Comparison of ENCODE assay signal across 16 mouse cellular contexts in genomic region chr2:113817681-113818606, GRCm38 (mm10). TPM values are rescaled to one million over a fixed set of nuclear protein-coding genes. Genes with fewer than 3 reads are reported as not detected.
A peak's percentile ranks its signal among the peaks of the same experiment; 100 is the strongest.
DNase-seq lines count a peak whose midpoint lies in the region; ATAC-seq lines count a peak whose summit lies in the region.
"Had no signal": no experiment of that assay in that cellular context is flagged by ENCODE, and none has a peak within 500 bp of the region (broad histone marks: within the 10 kb centered on the region; RNA-seq: fewer than 3 reads in every experiment).

No protein-coding gene starts in this region.

- no peak overlapping the region for H3K27ac ChIP-seq in intestine, embryonic 14.5 days (ENCODE audit: low read depth)
- H3K27ac ChIP-seq in intestine, embryonic 15.5 days: no peak overlapping the region
- peak overlapping the region; percentile 48; the same call in 1 of the 2 replicates for H3K27ac ChIP-seq in forebrain, embryonic 10.5 days
- H3K27ac ChIP-seq in hindbrain, embryonic 15.5 days (replicated peaks): 0 out of 2 replicates have a peak overlapping the region, but pooled peaks have one; percentile 37
- H3K27ac ChIP-seq: neural tube, embryonic 12.5 days had no signal

- no peak overlapping the region for H3K4me2 ChIP-seq in intestine, embryonic 14.5 days (ENCODE audit: low read length)
- no peak overlapping the region for H3K4me2 ChIP-seq in intestine, embryonic 15.5 days (replicated peaks)
- no peak overlapping the region for H3K4me2 ChIP-seq in hindbrain, embryonic 15.5 days
- H3K4me2 ChIP-seq: heart, embryonic 12.5 days; neural tube, embryonic 12.5 days had no signal

- no peak overlapping the region for H3K9ac ChIP-seq in intestine, embryonic 14.5 days (ENCODE audit: low read length)
- H3K9ac ChIP-seq in intestine, embryonic 15.5 days: no peak overlapping the region
- H3K9ac ChIP-seq in hindbrain, embryonic 15.5 days: no peak overlapping the region
- H3K9ac ChIP-seq: heart, embryonic 12.5 days; neural tube, embryonic 12.5 days had no signal

- DNase-seq in intestine, embryonic 14.5 days (ENCODE audit: low spot score): peak; percentile 48
- DNase-seq in MN1 (ENCODE audit: low spot score): peak; percentile 54
- DNase-seq in forebrain, embryonic 10.5 days (ENCODE audit: extremely low spot score, low spot score): no peak
- no peak for DNase-seq in thymus, postnatal 0 days (ENCODE audit: low spot score)
- no peak for DNase-seq in lung, postnatal 25 days (ENCODE audit: low spot score)
- DNase-seq in right cerebral cortex, postnatal 36 days (ENCODE audit: low spot score in 2 of 2): no peak
- DNase-seq: cerebellum, postnatal 36 days; gastrocnemius, postnatal 10 days; kidney, adult 2 months; layer of hippocampus, adult 9-11 months; left cerebral cortex, postnatal 4 days had no signal

- H3K36me3 ChIP-seq in intestine, embryonic 14.5 days (ENCODE audit: control insufficient read depth, insufficient read depth, low read length): no peaks in the 10 kb centered on the region
- H3K36me3 ChIP-seq in intestine, embryonic 15.5 days: no peaks in the 10 kb centered on the region
- H3K36me3 ChIP-seq in forebrain, embryonic 10.5 days (replicated peaks): peaks cover 49% of the 10 kb centered on the region
- peaks cover 23% of the 10 kb centered on the region for H3K36me3 ChIP-seq in hindbrain, embryonic 15.5 days
- H3K36me3 ChIP-seq: heart, embryonic 12.5 days had no signal

- H3K9me3 ChIP-seq in intestine, embryonic 14.5 days (ENCODE audit: control insufficient read depth, low read length): no peaks in the 10 kb centered on the region
- no peaks in the 10 kb centered on the region for H3K9me3 ChIP-seq in intestine, embryonic 15.5 days
- no peaks in the 10 kb centered on the region; the same call in 1 of the 2 replicates for H3K9me3 ChIP-seq in forebrain, embryonic 10.5 days
- no peaks in the 10 kb centered on the region for H3K9me3 ChIP-seq in hindbrain, embryonic 15.5 days
- H3K9me3 ChIP-seq: heart, embryonic 12.5 days; neural tube, embryonic 12.5 days had no signal

- no peak for ATAC-seq in intestine, embryonic 14.5 days (replicated peaks; ENCODE audit: low FRiP score, low TSS enrichment, low read depth)
- no peak for ATAC-seq in intestine, embryonic 15.5 days
- ATAC-seq in hindbrain, embryonic 15.5 days (ENCODE audit: low FRiP score, low read depth): peak; percentile 68

- no peak overlapping the region for H3K4me3 ChIP-seq in intestine, embryonic 14.5 days (ENCODE audit: low read depth, low read length)
- no peak overlapping the region for H3K4me3 ChIP-seq in intestine, embryonic 15.5 days (replicated peaks)
- no peak overlapping the region for H3K4me3 ChIP-seq in forebrain, embryonic 10.5 days
- no peak overlapping the region for H3K4me3 ChIP-seq in hindbrain, embryonic 15.5 days
- H3K4me3 ChIP-seq: heart, embryonic 12.5 days; neural tube, embryonic 12.5 days had no signal

- 61% methylated on average over 14 of the region's 14 CpGs for WGBS in intestine, embryonic 14.5 days
- WGBS in intestine, embryonic 15.5 days: 64% methylated on average over 14 of the region's 14 CpGs
- 77% methylated on average over 14 of the region's 14 CpGs for WGBS in forebrain, embryonic 10.5 days
- 65% methylated on average over 14 of the region's 14 CpGs for WGBS in hindbrain, embryonic 15.5 days

- no peaks in the 10 kb centered on the region for H3K4me1 ChIP-seq in intestine, embryonic 14.5 days (replicated peaks; ENCODE audit: control insufficient read depth, insufficient read depth, low read length)
- H3K4me1 ChIP-seq in intestine, embryonic 15.5 days (replicated peaks): 0 out of 2 replicates have a peak, but pooled peaks cover 3% of the 10 kb centered on the region
- H3K4me1 ChIP-seq in forebrain, embryonic 10.5 days: peaks cover 8% of the 10 kb centered on the region
- peaks cover 5% of the 10 kb centered on the region; the same call in 1 of the 2 replicates for H3K4me1 ChIP-seq in hindbrain, embryonic 15.5 days (replicated peaks)
- H3K4me1 ChIP-seq: heart, embryonic 12.5 days had no signal

- H3K27me3 ChIP-seq in intestine, embryonic 14.5 days (replicated peaks; ENCODE audit: control insufficient read depth, insufficient read depth, low read length): no peaks in the 10 kb centered on the region
- H3K27me3 ChIP-seq in intestine, embryonic 15.5 days (replicated peaks): no peaks in the 10 kb centered on the region
- H3K27me3 ChIP-seq in forebrain, embryonic 10.5 days (ENCODE audit: poor library complexity, severe bottlenecking): no peaks in the 10 kb centered on the region
- H3K27me3 ChIP-seq in hindbrain, embryonic 15.5 days: no peaks in the 10 kb centered on the region
- H3K27me3 ChIP-seq: CH12.LX; heart, embryonic 12.5 days; neural tube, embryonic 12.5 days had no signal

RNA-seq across cellular contexts. Expression of gene Scg5, which starts 11.0 kb away (rescaled TPM):
- polyA plus RNA-seq in intestine, embryonic 14.5 days (2014; fragmentation: Nextera tagmentation; extraction: Ambion mirVana): 17.5 and 18.0 TPM in 2 replicates
- polyA plus RNA-seq in intestine, embryonic 15.5 days (2015; fragmentation: Nextera tagmentation; extraction: Ambion mirVana): 13.3 and 13.6 TPM in 2 replicates
- 16.6 and 17.9 TPM in 2 replicates for polyA plus RNA-seq in forebrain, embryonic 10.5 days (2016; fragmentation: Nextera tagmentation; extraction: Ambion mirVana)
- 225 and 227 TPM in 2 replicates for polyA plus RNA-seq in hindbrain, embryonic 15.5 days (2015; fragmentation: Nextera tagmentation; extraction: Ambion mirVana)
- polyA plus RNA-seq in thymus, postnatal 0 days (2015; fragmentation: Nextera tagmentation; extraction: Ambion mirVana): 2.6 and 3.2 TPM in 2 replicates

RNA-seq across cellular contexts. Expression of gene Arhgap11a, which starts 30.5 kb away (rescaled TPM):
- 4.7 and 5.2 TPM in 2 replicates for polyA plus RNA-seq in intestine, embryonic 14.5 days (2014; fragmentation: Nextera tagmentation; extraction: Ambion mirVana)
- polyA plus RNA-seq in intestine, embryonic 15.5 days (2015; fragmentation: Nextera tagmentation; extraction: Ambion mirVana): 21.7 and 24.2 TPM in 2 replicates
- 39.2 and 40.2 TPM in 2 replicates for polyA plus RNA-seq in forebrain, embryonic 10.5 days (2016; fragmentation: Nextera tagmentation; extraction: Ambion mirVana)
- 6.9 and 10.3 TPM in 2 replicates for polyA plus RNA-seq in hindbrain, embryonic 15.5 days (2015; fragmentation: Nextera tagmentation; extraction: Ambion mirVana)
- 22.7 and 27.4 TPM in 2 replicates for polyA plus RNA-seq in thymus, postnatal 0 days (2015; fragmentation: Nextera tagmentation; extraction: Ambion mirVana)

RNA-seq across cellular contexts. Expression of gene Grem1, which starts 59.5 kb away (rescaled TPM):
- polyA plus RNA-seq in intestine, embryonic 14.5 days (2014; fragmentation: Nextera tagmentation; extraction: Ambion mirVana): 9.5 and 11.5 TPM in 2 replicates
- 8.1 and 9.0 TPM in 2 replicates for polyA plus RNA-seq in intestine, embryonic 15.5 days (2015; fragmentation: Nextera tagmentation; extraction: Ambion mirVana)
- polyA plus RNA-seq in forebrain, embryonic 10.5 days (2016; fragmentation: Nextera tagmentation; extraction: Ambion mirVana): 0.62 and 0.68 TPM in 2 replicates
- 2.0 and 2.2 TPM in 2 replicates for polyA plus RNA-seq in hindbrain, embryonic 15.5 days (2015; fragmentation: Nextera tagmentation; extraction: Ambion mirVana)
- polyA plus RNA-seq in thymus, postnatal 0 days (2015; fragmentation: Nextera tagmentation; extraction: Ambion mirVana): 0.22 and 0.31 TPM in 2 replicates
- polyA plus RNA-seq: heart, embryonic 12.5 days had no signal

Comparison
In these comparisons a context has a peak if more than half of its experiments do, and no peak if none do; other contexts are left out.
1. DNase-seq: peak in intestine, embryonic 14.5 days (single experiment) and MN1 (single experiment); none in forebrain, embryonic 10.5 days (single experiment), thymus, postnatal 0 days (single experiment), lung, postnatal 25 days (single experiment) and right cerebral cortex, postnatal 36 days (0 of 2).
2. H3K27ac ChIP-seq: peak in forebrain, embryonic 10.5 days (single experiment) and hindbrain, embryonic 15.5 days (single experiment); none in intestine, embryonic 14.5 days (single experiment) and intestine, embryonic 15.5 days (single experiment).
3. RNA of gene Scg5, which starts 11.0 kb away (polyA plus RNA-seq): 225 to 227 TPM in hindbrain, embryonic 15.5 days; 16.6 to 17.9 TPM in forebrain, embryonic 10.5 days, 17.5 to 18.0 TPM in intestine, embryonic 14.5 days, 13.3 to 13.6 TPM in intestine, embryonic 15.5 days and 2.6 to 3.2 TPM in thymus, postnatal 0 days; every median in the first group is over 10 times any median in the second.